Mouse (Mus musculus): Measurements from ENCODE around the gene Ncaph2. TPM values are rescaled to one million over a fixed set of nuclear protein-coding genes. Genes with fewer than 3 reads are reported as not detected.

Gene Ncaph2
- polyA plus RNA-seq, 1 experiment from 2014 or later, result 115 TPM

GRCm38 (mm10) chr15:89356372-89356771, 853 bp downstream of the Ncaph2 start:
- Histone ChIP-seq H3K4me2 (ENCODE audit: low read length) (peak overlapping the region; percentile 89), H3K36me3 (ENCODE audit: control insufficient read depth, insufficient read depth, low read length) (peaks cover 22% of the 10 kb centered on the region), H3K27ac (ENCODE audit: low read depth, low read length) (peak overlapping the region; percentile 83), H3K27me3 (replicated peaks; ENCODE audit: control insufficient read depth, insufficient read depth, low read length) (no peaks in the 10 kb centered on the region), H3K9ac (ENCODE audit: low read depth, low read length) (peak overlapping the region; percentile 77), H3K9me3 (ENCODE audit: control insufficient read depth, low read length) (no peaks in the 10 kb centered on the region), H3K4me1 (ENCODE audit: control insufficient read depth, insufficient read depth, low read depth, low read length) (peaks cover 30% of the 10 kb centered on the region), H3K4me3 (ENCODE audit: low read length) (peak overlapping the region; percentile 56)
- peak; percentile 37 for ATAC-seq
- under 1% methylated on average over 15 of the region's 15 CpGs for WGBS

DNA sequence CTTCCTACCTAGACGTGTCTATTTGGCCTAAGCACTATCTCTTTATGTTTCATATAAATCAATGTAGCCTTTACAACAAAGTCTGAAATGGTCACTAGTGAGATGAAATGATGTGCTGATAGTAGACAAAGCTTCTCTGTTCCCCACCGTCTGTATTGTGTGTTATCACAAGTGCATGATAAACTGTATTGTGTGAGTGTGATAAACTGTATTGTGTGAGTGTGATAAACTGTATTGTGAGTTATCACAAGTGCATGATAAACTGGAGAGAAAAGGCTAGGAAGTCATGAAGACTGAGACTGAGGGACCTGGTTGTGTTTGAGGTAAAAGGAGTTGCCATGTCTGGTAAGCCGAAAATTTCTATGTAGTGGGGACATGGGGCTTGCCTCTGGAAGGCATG, 3.3 kb downstream of the Ncaph2 start:
- Histone ChIP-seq H3K4me1 (ENCODE audit: control insufficient read depth, insufficient read depth, low read depth, low read length) (peaks cover 30% of the 10 kb centered on the region), H3K9me3 (ENCODE audit: control insufficient read depth, low read length) (no peaks in the 10 kb centered on the region), H3K27ac (ENCODE audit: low read depth, low read length) (no peak overlapping the region), H3K36me3 (ENCODE audit: control insufficient read depth, insufficient read depth, low read length) (peaks cover 20% of the 10 kb centered on the region), H3K9ac (ENCODE audit: low read depth, low read length) (no peak overlapping the region), H3K27me3 (replicated peaks; ENCODE audit: control insufficient read depth, insufficient read depth, low read length) (no peaks in the 10 kb centered on the region), H3K4me3 (ENCODE audit: low read length) (no peak overlapping the region), H3K4me2 (ENCODE audit: low read length) (no peak overlapping the region)
- no peak for ATAC-seq
- WGBS, result 90% methylated on average over 3 of the region's 3 CpGs

DNA sequence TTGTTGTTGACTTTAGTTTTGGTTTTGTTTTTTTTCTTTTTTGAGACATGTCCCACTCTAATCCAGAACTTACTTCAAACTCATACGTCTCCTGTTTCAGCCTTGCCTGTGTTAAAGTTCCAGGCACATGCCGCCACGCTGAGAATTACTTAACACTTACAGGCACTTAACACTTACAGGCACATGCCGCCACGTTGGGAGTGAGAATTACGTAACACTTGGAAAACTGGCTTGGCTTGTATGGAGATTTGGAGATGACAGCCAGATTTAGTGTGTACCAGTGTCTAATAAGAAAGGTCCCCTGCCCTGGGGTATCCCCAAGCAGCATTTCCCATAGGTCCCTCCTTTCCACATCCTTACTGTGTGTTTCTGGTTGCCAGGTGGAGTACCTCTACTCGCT, 7.5 kb downstream of the Ncaph2 start:
- H3K9ac ChIP-seq (ENCODE audit: low read depth, low read length), result no peak overlapping the region
- no peaks in the 10 kb centered on the region for H3K27me3 ChIP-seq (replicated peaks; ENCODE audit: control insufficient read depth, insufficient read depth, low read length)
- H3K4me1 ChIP-seq (ENCODE audit: control insufficient read depth, insufficient read depth, low read depth, low read length), result peaks cover 7% of the 10 kb centered on the region
- no peak overlapping the region for H3K4me2 ChIP-seq (ENCODE audit: low read length)
- peaks cover 50% of the 10 kb centered on the region for H3K36me3 ChIP-seq (ENCODE audit: control insufficient read depth, insufficient read depth, low read length)
- WGBS, result 96% methylated on average over 7 of the region's 7 CpGs
- H3K9me3 ChIP-seq (ENCODE audit: control insufficient read depth, low read length), result no peaks in the 10 kb centered on the region
- no peak overlapping the region for H3K27ac ChIP-seq (ENCODE audit: low read depth, low read length)
- ATAC-seq, result no peak
- H3K4me3 ChIP-seq (ENCODE audit: low read length), result no peak overlapping the region

- Histone ChIP-seq H3K4me1 (ENCODE audit: control insufficient read depth, insufficient read depth, low read depth, low read length) (no peaks in the 10 kb centered on the region), H3K27ac (ENCODE audit: low read depth, low read length) (no peak overlapping the region), H3K9me3 (ENCODE audit: control insufficient read depth, low read length) (no peaks in the 10 kb centered on the region), H3K9ac (ENCODE audit: low read depth, low read length) (no peak overlapping the region), H3K4me2 (ENCODE audit: low read length) (no peak overlapping the region), H3K36me3 (ENCODE audit: control insufficient read depth, insufficient read depth, low read length) (peaks cover 64% of the 10 kb centered on the region), H3K27me3 (replicated peaks; ENCODE audit: control insufficient read depth, insufficient read depth, low read length) (no peaks in the 10 kb centered on the region), H3K4me3 (ENCODE audit: low read length) (no peak overlapping the region)
- no peak for ATAC-seq
- WGBS, result 93% methylated on average over 4 of the region's 4 CpGs
These were observed 9.6 kb downstream of the Ncaph2 start for GRCm38 (mm10) chr15:89365141-89365551.

GRCm38 (mm10) chr15:89372068-89372467, 16.5 kb downstream of the Ncaph2 start:
- H3K9ac ChIP-seq (ENCODE audit: low read depth, low read length), result no peak overlapping the region
- ATAC-seq, result no peak
- H3K36me3 ChIP-seq (ENCODE audit: control insufficient read depth, insufficient read depth, low read length), result peaks cover 39% of the 10 kb centered on the region
- WGBS, result 88% methylated on average over 13 of the region's 13 CpGs
- H3K4me1 ChIP-seq (ENCODE audit: control insufficient read depth, insufficient read depth, low read depth, low read length), result peaks cover 15% of the 10 kb centered on the region
- no peak overlapping the region for H3K4me3 ChIP-seq (ENCODE audit: low read length)
- peaks cover 9% of the 10 kb centered on the region for H3K27me3 ChIP-seq (replicated peaks; ENCODE audit: control insufficient read depth, insufficient read depth, low read length)
- H3K4me2 ChIP-seq (ENCODE audit: low read length), result no peak overlapping the region
- no peak overlapping the region for H3K27ac ChIP-seq (ENCODE audit: low read depth, low read length)
- H3K9me3 ChIP-seq (ENCODE audit: control insufficient read depth, low read length), result no peaks in the 10 kb centered on the region

GRCm38 (mm10) chr15:89372536-89372935, 17.0 kb downstream of the Ncaph2 start:
- ATAC-seq, result no peak
- peaks cover 36% of the 10 kb centered on the region for H3K36me3 ChIP-seq (ENCODE audit: control insufficient read depth, insufficient read depth, low read length)
- peaks cover 15% of the 10 kb centered on the region for H3K4me1 ChIP-seq (ENCODE audit: control insufficient read depth, insufficient read depth, low read depth, low read length)
- peak overlapping the region; percentile 82 for H3K4me2 ChIP-seq (ENCODE audit: low read length)
- WGBS, result 85% methylated on average over 7 of the region's 7 CpGs
- H3K9me3 ChIP-seq (ENCODE audit: control insufficient read depth, low read length), result no peaks in the 10 kb centered on the region
- peak overlapping the region; percentile 88; the same call in 1 of the 2 replicates for H3K9ac ChIP-seq (ENCODE audit: low read depth, low read length)
- peak overlapping the region; percentile 80 for H3K4me3 ChIP-seq (ENCODE audit: low read length)
- peaks cover 12% of the 10 kb centered on the region for H3K27me3 ChIP-seq (replicated peaks; ENCODE audit: control insufficient read depth, insufficient read depth, low read length)
- no peak overlapping the region for H3K27ac ChIP-seq (ENCODE audit: low read depth, low read length)

- 3% methylated on average over 34 of the region's 35 CpGs for WGBS
- H3K4me3 ChIP-seq (ENCODE audit: low read length), result peak overlapping the region; percentile 80
- H3K9ac ChIP-seq (ENCODE audit: low read depth, low read length), result peak overlapping the region; percentile 88
- peak overlapping the region; percentile 94 for H3K27ac ChIP-seq (ENCODE audit: low read depth, low read length)
- peaks cover 29% of the 10 kb centered on the region for H3K36me3 ChIP-seq (ENCODE audit: control insufficient read depth, insufficient read depth, low read length)
- ATAC-seq, result peak; percentile 79
- H3K27me3 ChIP-seq (replicated peaks; ENCODE audit: control insufficient read depth, insufficient read depth, low read length), result peaks cover 17% of the 10 kb centered on the region
- H3K4me1 ChIP-seq (ENCODE audit: control insufficient read depth, insufficient read depth, low read depth, low read length), result peaks cover 16% of the 10 kb centered on the region
- H3K9me3 ChIP-seq (ENCODE audit: control insufficient read depth, low read length), result no peaks in the 10 kb centered on the region
- peak overlapping the region; percentile 82 for H3K4me2 ChIP-seq (ENCODE audit: low read length)
These were observed 17.7 kb downstream of the Ncaph2 start for GRCm38 (mm10) chr15:89373027-89373761.

- Histone ChIP-seq H3K36me3 (ENCODE audit: control insufficient read depth, insufficient read depth, low read length) (peaks cover 24% of the 10 kb centered on the region), H3K9ac (ENCODE audit: low read depth, low read length) (peak within 1 kb of the TSS; percentile 88), H3K27me3 (replicated peaks; ENCODE audit: control insufficient read depth, insufficient read depth, low read length) (peaks cover 22% of the 10 kb centered on the region), H3K4me2 (ENCODE audit: low read length) (peak within 1 kb of the TSS; percentile 82), H3K4me1 (ENCODE audit: control insufficient read depth, insufficient read depth, low read depth, low read length) (peaks cover 22% of the 10 kb centered on the region), H3K4me3 (ENCODE audit: low read length) (peak within 1 kb of the TSS; percentile 80), H3K27ac (ENCODE audit: low read depth, low read length) (peak within 1 kb of the TSS; percentile 94), H3K9me3 (ENCODE audit: control insufficient read depth, low read length) (no peaks in the 10 kb centered on the region)
- peak; percentile 89 for ATAC-seq
- WGBS, result 0% methylated on average over 40 of the region's 42 CpGs
These were observed 18.3 kb downstream of the Ncaph2 start, which contains the start of gene Sco2 for GRCm38 (mm10) chr15:89373762-89374248. Gene Sco2, minus strand, starts transcription at chr15:89373846.

DNA sequence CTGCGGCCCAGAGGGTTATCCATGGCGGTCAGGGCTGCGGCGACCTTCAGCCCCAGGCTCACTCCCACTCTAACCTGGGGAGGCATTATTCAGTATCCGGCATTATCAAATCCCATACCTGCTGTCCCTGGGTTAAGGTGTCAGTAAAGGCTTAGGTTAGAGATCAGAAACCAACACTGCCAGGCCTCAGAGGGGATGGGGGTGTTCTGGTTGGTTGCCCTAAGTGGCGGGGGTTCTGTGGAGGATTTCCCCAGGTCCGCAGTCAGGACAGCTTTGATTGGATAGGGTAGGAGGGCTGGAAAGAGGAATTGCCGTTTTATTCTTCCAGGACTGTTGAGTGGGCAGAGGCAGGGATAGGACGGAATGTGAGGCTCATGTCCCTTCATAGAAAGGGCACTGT, 18.8 kb downstream of the Ncaph2 start:
- WGBS, result 53% methylated on average over 9 of the region's 9 CpGs
- peak overlapping the region; percentile 82 for H3K4me2 ChIP-seq (ENCODE audit: low read length)
- peaks cover 27% of the 10 kb centered on the region for H3K4me1 ChIP-seq (ENCODE audit: control insufficient read depth, insufficient read depth, low read depth, low read length)
- ATAC-seq, result no peak
- H3K27ac ChIP-seq (ENCODE audit: low read depth, low read length), result peak overlapping the region; percentile 94
- H3K36me3 ChIP-seq (ENCODE audit: control insufficient read depth, insufficient read depth, low read length), result peaks cover 18% of the 10 kb centered on the region
- H3K4me3 ChIP-seq (ENCODE audit: low read length), result peak overlapping the region; percentile 80
- no peaks in the 10 kb centered on the region for H3K9me3 ChIP-seq (ENCODE audit: control insufficient read depth, low read length)
- peaks cover 24% of the 10 kb centered on the region for H3K27me3 ChIP-seq (replicated peaks; ENCODE audit: control insufficient read depth, insufficient read depth, low read length)
- peak overlapping the region; percentile 88 for H3K9ac ChIP-seq (ENCODE audit: low read depth, low read length)

All from hindbrain, embryonic 16.5 days (tissue).